Mouse (Mus musculus) c-Kit-positive CD71-negative TER-119-negative erythroid progenitor cells, embryonic 14.5 days (primary cell): Measurements from ENCODE around the gene Tmem150c.

Source experiments
- DNase-seq: peaks from one replicate; pipeline ENCODE4 v3.0.0-alpha.2; 2013; ENCODE audit warnings: low read depth

The Tmem150c gene

DNA sequence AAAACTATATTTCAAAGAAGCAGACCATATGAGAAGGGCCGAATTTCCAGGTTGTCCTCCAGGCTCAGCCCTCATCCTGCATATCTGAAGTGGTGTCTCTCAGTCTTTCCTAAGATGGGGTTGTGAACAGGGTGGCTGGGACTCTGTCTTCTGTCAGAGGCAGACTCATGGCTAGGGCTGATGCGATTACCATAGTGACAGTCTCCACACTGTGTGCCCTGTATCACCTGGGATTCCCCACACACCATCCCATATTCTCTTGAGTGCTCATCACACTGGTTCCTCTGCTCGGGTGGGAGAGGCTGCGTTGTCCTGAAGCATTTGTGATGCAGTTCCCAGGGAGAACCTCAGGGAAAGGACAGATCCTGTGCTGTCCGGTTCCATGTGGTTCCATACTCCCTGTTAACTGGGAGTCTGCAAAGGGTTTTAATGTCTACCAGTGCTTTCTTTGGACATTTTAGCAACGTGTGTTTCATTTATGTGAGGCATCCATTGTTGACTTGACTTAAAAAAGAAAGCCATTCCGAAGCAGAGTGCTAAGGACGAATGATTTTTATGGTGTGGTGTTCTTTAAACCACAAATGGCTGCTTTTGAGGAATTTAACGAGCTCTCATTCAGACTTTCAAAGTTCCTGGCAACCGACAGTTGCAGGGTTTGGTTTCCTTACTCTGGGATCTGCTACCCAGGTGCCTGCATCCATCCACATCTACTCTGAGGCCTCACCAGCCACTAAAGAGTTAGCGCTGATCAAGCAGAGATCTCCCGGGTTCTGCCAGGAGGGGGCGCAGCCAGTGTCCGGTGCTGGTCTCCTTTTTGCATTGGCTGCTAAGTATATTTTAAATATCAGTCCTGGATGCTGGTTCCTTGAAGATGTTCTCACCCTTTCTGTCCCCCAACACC is 7.2 kb upstream of the Tmem150c start:
- DNase-seq = no peak

DNA sequence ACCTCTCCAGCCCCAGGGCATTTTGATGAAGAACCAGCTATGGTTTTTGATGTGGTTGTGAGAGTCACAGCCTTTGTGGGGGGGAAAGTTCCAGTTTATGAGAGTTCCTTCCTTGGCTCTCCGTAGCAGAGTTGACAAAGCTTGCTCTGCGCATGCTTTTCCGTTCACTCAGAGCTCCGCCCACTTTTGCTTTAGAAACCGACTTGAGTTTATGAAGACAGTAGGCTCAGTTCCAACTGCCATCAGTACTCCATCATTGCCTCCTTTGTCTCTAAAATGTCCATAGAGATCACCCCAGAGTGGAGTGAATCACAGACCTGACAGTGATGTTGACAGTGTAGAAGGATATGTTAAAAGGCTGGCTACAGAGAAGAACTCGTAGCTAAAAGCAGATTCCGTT is 3.8 kb upstream of the Tmem150c start:
- no peak for DNase-seq

DNA sequence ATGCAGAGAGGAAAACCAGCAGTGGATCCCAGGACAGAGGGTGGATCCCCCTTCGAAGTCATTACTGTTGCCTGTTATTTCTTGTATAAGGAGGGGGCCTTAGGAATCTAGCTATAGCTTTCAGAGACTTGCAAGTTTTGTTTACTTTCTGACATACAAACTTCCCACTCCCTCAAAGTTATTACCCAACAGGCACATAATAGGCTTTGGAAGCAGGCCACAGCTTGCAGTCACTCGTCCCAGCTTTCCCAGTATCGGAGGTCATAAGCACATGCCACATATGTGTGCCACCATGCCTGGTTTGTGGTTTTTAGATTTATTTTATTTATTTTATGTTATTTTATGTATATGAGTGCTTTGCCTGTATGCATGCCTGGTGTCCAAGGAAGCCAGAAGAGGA is 3.2 kb upstream of the Tmem150c start:
- DNase-seq = no peak

DNA sequence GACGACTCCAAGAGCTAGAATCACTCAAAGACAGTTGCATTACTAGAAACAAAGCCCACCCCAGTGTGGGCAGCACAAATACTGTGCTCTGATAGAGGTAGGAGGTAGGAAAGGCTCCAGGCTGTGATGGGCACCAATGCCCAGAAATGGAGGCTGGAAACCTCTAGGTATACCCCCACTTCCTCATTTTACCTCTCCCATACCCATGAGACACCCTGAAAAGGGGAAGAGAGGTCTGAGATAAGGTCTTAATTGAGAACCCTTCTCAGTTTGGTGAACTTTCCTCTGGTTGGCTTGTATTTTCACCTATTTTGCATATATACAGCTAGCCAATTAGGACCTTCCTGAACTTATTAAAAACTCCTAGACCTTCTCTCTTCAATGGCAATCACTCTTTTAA is 2.4 kb upstream of the Tmem150c start:
- DNase-seq = no peak

DNA sequence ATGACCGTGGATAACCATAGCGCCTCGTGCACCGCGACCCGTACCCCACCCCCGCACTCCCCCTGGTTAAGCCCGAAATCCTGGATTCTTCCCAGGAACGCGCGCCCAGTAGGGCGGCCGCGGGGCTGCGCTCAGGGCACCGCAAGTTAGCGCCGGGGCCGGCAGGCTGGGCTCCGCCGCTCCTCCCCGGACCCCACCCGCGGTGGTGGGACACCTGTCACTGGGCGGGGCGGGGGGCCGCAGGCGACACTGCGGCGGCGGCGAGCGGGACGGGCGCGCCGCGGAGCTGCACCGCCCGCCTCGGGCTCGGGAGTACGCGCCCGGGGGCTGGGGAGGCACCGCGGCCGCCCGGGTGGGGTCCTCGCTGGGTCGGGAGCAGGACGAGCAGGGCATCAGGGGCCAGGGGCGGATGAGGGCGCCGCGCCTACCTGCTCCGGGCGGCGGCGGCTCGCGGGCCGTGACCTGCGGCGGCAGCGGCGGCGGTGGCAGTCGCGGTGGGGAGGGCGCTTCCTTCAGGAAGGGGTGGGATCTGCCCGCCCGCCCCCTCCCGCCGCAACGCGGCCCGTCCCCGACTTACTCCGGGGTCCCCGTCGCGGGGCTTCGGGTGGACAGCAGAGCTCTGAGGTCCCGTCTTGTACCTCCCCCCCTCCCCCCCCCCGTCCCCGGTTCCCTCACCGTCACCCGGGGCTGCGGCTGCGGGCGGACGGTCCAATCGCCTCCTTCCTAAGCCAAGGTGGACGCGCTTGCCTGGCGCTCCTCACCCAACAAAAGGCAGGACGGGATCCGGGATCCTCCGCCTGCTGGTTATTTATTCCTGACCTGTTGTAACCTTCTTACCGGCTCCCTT is 594 bp downstream of the Tmem150c start:
- DNase-seq = no peak

DNA sequence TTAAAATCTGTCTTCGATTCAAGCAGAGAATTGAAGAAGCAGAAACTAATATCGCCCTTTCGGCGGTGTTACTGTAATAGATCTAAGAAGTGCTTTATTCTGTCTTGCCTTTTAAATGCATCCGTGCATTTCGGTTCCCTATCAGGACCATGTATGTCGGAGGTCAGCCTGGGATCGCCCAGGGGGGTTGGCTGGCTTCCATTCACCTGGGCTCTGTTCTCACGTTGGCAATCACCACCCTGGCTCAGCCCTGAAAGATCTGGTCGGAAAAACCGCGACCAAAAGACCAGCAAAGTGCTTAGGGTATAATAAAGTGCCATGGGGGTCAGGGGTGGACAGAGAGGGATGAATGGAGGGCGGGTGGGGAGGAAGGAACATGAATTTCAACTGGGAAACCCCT is 1.3 kb downstream of the Tmem150c start:
- no peak for DNase-seq

DNA sequence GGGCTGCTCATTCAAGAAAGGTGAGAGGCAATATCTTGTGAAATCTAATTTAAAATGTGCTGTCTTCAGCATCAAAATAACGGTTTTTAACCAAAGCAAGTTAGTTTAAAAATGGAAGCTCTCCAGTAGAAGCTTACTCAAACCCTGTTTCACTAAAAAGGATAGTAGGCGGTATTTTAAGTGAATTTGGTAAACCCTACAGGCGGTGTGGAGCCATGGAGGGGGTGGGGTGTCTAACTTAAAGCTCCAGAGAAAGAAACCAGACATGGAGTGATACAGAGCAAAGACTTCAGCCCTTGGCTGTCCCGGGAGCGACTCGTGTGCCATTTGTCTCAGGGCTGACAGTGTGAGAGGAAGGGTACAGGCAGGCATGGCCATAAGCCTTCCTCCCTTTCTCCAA is 4.0 kb downstream of the Tmem150c start:
- DNase-seq = no peak

DNA sequence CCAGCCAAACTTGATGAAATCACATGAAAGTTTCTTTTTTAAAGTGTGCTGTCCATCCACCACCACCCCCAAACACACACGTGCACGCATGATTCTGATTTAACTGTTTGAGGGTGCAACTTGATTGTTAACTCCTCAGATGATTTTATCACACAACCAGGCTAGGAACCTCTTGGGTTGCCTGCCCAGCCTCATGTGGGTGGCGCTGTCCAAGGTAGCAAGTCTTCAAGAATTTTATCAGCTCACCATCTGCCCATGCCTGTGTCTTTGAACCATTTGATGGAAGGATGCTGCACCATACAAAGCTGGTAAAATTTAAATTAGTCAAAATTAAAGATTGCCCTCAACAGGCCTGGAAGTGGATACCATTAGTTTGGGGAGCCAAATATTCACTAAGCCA is 9.6 kb downstream of the Tmem150c start:
- no peak for DNase-seq

DNA sequence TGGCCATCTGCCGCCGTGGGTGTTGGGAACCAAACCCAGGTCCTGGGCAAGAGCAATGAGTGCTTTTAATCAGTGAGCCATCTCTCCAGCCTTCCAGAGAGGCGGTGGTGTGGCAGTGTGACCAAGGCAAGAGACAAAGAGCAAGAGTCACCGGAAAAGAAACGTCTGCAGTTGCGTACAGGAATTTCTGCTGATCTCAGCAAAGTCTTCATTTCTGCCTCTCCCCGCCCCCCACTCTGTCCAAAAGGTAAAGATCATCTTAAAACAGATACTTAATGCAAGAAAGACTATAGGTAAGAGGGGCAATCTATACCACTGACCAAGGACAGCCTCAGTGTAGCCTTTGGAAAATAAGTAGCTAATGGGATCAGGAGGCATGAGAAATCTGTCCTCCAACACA is 14.8 kb downstream of the Tmem150c start:
- DNase-seq = no peak

DNA sequence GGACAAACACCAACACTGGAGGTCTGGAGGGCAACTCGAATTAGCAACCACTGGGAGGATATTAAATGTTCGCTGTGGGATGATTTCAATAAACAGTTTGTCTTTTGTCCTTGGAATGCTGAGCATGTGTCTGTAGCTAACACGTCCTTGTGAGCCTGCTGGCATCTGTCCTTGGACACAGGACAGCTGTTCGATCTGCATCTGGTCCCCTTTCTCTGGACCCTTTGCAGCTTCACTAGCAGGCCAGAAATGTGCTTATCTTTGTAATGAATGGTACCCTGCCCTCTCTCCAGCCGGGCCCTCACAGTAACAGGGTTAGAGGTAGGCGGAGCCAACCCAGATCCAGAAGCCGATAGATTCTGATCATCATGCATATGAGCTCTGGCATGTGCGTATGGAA is 32.3 kb downstream of the Tmem150c start:
- DNase-seq = no peak

DNA sequence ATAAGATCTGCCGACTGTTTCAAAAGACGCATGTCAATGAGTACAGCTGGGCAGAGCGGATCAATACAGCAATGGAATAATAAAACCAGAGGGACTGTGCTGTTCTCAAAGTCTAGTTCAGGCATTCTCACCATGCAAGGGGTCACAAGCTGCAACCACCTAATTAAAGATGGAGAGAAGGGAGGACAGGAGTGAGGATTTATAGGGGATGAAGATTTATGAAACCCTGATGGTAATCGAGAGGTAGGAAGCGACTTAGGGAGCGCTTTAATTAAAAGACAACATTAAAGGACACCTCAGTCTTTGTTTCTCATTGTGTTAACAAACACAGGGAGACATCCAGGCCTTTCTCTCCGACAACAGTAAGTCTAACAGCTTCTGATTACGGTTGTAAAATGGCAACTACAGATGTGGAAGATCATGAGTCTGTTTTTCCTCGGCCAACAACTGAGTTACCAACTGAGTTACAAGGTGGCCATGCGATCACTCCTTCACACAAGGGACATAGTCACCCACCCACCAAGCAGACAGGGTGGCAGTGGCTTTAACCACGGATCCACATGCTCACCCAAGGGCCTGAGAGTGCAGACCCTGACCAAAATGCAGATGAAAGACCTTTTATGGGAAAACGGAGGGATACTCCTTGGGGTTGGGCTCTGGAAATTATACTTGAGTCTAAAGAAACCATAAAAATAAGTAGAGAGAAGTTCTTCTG is 34.0 kb downstream of the Tmem150c start:
- DNase-seq = no peak

DNA sequence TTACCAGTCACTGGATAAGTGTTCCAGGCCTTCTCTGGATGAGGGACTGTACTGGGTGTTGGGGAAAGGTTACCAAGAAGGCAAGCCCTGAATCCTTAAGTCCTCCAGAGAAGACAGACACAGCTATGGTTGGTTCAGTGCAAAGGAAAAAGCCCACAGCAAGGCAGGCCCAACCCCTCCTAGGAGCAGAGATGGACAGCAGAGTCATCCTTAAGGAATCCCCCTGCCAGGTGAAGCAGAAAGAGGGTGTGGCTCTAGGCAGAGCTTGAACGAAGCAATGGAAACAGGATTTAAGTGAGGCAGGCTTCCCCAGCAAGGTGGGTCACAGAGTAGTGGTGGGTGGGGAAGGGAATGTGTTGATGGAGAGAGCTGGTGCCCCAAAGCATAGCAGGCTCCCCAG is 35.1 kb downstream of the Tmem150c start:
- no peak for DNase-seq

DNA sequence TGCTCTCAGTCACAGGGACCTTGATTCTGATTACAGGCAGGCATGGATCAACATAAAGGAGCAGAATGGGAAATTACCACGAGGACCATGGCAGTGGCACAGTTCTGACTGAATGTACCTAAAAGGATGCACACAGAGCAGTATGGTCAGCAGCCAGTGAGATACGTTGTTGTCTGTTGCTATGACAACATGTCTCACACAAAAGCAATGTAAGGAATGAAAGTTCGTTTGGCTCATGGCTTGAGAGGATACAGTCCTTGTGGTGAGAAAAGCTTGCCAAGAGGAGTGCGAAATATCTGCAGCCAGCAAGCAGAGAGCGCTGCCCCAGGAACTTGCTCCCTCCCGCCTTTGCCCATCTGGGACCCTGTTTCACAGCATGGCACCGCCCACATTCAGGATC is 36.3 kb downstream of the Tmem150c start:
- no peak for DNase-seq

DNA sequence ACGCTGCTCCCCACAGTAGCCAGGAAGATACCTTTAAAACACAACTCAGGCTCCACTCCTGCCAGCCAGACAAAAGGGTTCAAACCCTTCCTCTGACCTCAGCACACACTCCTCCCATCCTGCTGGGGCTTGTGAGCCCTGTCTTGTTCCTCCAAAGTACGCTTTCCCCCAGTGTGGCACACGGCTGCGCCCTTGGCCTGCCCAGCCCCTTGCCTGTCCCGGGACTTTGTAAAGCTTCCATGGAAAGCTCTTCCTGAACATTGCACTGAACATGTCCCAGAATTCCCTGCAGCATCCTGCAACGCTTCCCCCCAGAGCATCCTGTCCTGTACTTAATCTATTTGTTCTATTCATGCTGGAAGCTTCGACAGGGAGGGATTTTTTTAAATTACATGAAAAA is 38.4 kb downstream of the Tmem150c start:
- no peak for DNase-seq

DNA sequence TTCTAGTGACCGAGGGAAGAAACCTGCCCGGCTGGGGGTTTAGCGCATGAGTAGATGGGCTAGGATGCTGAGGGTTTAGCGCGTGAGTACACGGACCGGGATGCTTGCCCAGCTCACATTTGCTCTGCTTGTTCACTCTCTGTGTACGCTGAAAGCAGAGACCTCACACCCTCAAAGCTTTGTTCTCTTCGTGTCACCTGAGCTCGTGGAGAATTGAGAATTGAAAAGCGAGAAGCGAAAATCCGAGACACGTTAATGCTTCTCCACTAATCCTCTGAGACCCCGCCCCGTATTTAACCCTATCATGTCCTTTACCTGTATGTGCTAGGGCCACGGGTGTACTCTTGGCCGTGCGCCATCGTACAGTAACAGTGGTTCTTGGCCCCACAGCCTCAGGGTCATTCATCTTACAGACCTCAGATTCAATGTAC is 38.9 kb downstream of the Tmem150c start:
- no peak for DNase-seq

DNA sequence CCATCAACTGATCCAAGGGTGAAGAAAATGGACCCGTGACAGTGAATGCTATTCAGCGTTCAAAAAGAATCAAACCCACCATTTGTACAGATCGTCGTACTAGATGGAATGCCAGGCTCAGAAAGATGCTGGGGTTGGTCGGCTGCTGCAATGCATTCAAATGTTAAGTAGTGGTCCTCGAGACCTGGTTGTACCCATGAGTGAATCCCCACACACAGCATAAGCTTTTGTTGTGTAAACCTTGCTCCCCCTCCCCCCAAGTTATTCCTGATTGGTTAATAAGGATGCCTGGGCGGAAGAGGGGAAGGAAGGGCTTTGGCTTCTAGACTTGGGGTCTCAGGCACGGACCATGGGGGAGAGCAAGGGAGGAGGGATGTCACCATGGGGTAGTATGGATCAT is 40.3 kb downstream of the Tmem150c start:
- DNase-seq = no peak

DNA sequence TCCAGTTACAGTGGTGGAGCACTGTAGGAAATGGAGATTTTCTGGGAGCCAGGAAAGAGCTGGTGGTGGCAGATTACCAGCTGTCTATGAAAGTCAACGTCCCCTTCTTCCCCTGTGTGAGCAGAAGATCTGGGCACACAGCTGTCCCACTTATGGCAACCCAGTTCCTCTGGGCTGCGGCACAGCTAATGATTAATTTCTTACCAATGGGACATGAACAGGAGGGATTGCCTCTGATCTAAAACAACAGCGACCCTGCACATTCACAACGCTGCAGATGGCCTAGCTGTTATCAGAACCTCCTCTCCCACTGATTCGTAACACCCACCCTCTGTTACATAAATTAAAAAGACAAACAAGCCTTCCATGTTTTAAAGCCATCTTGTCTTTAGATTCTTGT is 46.2 kb downstream of the Tmem150c start:
- no peak for DNase-seq

DNA sequence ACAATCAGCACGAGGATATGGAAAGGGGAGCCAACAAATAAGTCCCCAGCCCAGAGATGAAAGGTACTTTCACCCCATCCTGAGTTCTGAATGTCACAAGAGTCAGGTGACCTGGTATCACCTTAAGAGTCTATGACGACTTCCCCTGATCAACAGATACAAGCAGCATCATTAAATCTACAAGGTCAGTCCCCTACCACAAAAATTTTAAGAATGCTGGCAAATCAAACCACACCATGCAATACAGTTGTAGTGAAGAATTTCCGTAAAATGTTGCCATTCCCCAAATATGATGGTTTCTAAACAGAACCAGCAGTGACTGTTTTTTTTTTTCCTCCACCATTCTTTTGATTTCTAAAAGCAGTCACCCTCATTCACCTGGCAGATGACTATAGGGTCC is 49.0 kb downstream of the Tmem150c start:
- no peak for DNase-seq

DNA sequence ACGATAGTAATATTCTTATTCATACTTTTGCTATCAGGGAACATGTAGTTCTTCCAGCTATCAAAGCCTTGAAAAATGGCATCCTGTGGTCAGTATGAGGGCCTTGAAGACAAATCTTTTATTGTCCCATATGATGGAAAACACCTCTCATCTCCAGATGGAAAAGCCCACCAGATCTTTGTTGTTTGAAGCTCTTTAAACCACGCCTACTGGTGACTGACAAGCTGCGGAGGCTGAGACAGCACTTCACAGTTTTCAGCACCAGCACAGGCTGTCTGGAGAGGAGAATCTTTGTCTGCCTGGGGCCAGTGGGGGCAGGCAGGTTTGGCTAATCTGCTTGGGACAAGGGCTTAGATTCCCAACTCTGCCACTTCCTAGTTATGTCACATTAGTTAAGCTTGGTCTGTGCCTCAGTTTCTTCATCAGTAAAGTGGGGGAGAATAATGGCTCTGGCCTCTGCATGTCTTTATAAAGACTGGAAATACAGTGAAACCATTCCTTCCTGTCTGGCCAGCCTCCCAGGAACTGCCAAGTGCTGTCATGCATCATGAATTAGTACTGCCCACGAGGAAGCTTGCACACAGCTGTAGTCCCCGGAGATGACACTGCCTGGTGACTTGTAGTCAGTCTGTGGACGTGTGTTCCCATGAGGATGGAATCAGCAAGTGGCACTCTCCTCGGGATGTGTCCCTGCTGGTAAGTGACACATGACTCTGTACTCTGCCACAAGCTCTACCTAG is 49.9 kb downstream of the Tmem150c start:
- no peak for DNase-seq

DNA sequence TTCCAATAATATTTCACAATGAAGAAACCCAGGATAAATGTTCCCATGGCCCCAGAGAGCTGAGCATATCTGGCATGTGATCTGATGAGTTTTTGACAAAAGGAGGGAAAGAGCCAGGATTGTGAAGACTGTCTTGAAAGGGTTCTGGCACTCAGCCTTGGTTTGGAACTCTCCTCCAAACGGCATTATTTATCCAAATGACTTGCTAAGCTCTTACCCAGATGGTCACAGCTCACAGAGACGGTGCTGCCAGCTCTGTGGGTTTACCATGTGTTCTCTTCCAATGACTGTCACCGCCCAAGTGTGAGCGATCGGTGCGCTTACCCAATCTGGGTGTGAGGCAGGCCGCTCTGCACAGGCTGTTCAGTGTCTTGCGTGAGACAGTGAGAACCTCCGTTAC is 50.7 kb downstream of the Tmem150c start:
- DNase-seq = no peak

DNA sequence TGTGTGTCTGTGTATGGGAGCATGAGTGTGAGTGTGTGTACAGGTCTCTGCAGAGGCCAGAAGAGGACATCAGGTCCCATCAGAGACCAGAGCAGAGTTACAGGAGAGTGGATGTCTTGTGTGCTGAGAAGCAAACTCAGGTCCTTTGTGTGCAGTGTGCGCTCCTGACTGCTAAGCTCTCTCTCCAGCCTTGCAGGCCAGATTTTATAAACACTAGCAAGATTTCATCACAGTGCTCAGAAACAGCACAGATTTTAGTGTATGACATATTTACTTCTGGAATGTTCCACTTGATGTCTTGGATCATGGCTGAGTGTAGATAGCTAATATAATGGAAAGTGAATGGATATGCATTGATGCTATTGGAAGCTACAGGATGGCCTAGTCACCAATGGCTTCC is 57.2 kb downstream of the Tmem150c start:
- DNase-seq = no peak

DNA sequence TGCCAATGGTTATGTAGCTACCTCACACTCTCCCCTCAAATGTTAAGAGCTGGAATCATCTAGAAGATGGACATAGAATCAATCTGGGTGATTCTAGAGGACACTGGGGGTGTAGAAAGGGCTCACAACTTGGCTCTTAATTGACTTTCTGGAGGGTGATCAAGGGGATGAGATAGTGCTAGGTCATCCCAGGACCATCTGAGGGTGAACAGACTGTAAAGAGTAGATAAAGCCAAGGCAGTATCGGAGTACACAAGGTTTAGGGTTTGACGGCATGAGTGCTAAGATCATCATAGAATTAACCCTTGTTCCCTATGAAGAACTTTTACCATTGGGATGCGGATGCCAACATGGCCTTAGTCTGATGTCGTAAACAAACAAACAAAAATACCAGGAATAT is 61.6 kb downstream of the Tmem150c start:
- DNase-seq = no peak
